Mouse (Mus musculus) liver, embryonic 14.5 days (tissue): ENCODE results near the gene 9430038I01Rik. TPM values are rescaled to one million over a fixed set of nuclear protein-coding genes. Genes with fewer than 3 reads are reported as not detected.

Experiments
- ATAC-seq: fragments of 200-750 bp; cut with Nextera tagmentation; 2 replicates; pipeline ENCODE4 v1.8.0; 2017; ENCODE audit warnings: moderate number of reproducible peaks, mild to moderate bottlenecking, moderate library complexity; ENCODE audit not compliant: insufficient read depth
- DNase-seq, 3 experiments: peaks; one replicate each; pipeline ENCODE4 v3.0.0-alpha.2; 2012 to 2013; ENCODE audit warnings: low read depth in 3 of 3, low spot score in 3 of 3
- H3K27ac ChIP-seq: fragments of 300-500 bp; sonication (generic); 2 replicates; pipeline ENCODE4 v1.5.1; 2014; ENCODE audit warnings: moderate library complexity, mild to moderate bottlenecking, control low read depth, inconsistent platforms
- H3K27me3 ChIP-seq: fragments of 300-500 bp; sonication (generic); 2 replicates; pipeline ENCODE4 v1.6.1; 2014; ENCODE audit warnings: mild to moderate bottlenecking, low read length, moderate library complexity; ENCODE audit not compliant: control insufficient read depth, insufficient read depth
- H3K36me3 ChIP-seq: fragments of 300-500 bp; sonication (generic); replicated peaks from 2 replicates; pipeline ENCODE4 v1.6.1; 2014; ENCODE audit warnings: low read depth; ENCODE audit not compliant: control insufficient read depth, insufficient read depth
- H3K4me1 ChIP-seq, 2 experiments: fragments of 200-500 bp in 1 of 2; fragments of 300-500 bp in 1 of 2; sonication (generic) in 1 of 2; replicated peaks; 2 replicates each; pipeline ENCODE4 v1.6.1; 2012 to 2014; ENCODE audit warnings: antibody characterized with exemption in 1 of 2, inconsistent platforms in 1 of 2, low read length in 1 of 2; ENCODE audit not compliant: control insufficient read depth in 2 of 2, insufficient read depth in 2 of 2
- H3K4me2 ChIP-seq: fragments of 300-500 bp; sonication (generic); 2 replicates; pipeline ENCODE4 v1.6.1; 2014; ENCODE audit warnings: low read depth, mild to moderate bottlenecking, control low read depth, moderate library complexity
- H3K4me3 ChIP-seq, 2 experiments: fragments of 200-500 bp in 1 of 2; fragments of 300-500 bp in 1 of 2; sonication (generic) in 1 of 2; 2 replicates each; pipeline ENCODE4 v1.5.1; 2012 to 2014; ENCODE audit warnings: low read depth in 2 of 2, low read length in 2 of 2, mild to moderate bottlenecking in 2 of 2, control low read depth in 1 of 2, inconsistent platforms in 1 of 2, moderate library complexity in 1 of 2; ENCODE audit not compliant: insufficient read depth in 1 of 2
- H3K9ac ChIP-seq: fragments of 300-500 bp; sonication (generic); replicated peaks from 2 replicates; pipeline ENCODE4 v1.6.1; 2014; ENCODE audit warnings: mild to moderate bottlenecking, control low read depth, moderate library complexity
- H3K9me3 ChIP-seq: fragments of 300-500 bp; sonication (generic); 2 replicates; pipeline ENCODE4 v1.6.1; 2016; ENCODE audit warnings: low read length, mixed read lengths; ENCODE audit not compliant: control insufficient read depth
- CTCF ChIP-seq: IDR thresholded peaks from 2 replicates; pipeline ENCODE4 v1.5.1; 2016; ENCODE audit warnings: antibody characterized with exemption, low read depth, control low read depth
- EP300 ChIP-seq: IDR thresholded peaks from 2 replicates; pipeline ENCODE4 v1.6.1; 2016; ENCODE audit warnings: antibody characterized with exemption, low read depth
- WGBS: fragments of 180-500 bp; shearing (Covaris S2); extraction: QIAGEN DNeasy Blood & Tissue Kit; methylation state at CpG from one replicate; pipeline ENCODE4 v1.1.7; 2014; ENCODE audit not compliant: insufficient replicate concordance; 5-methylcytosine and 5-hydroxymethylcytosine counted together
- polyA plus RNA-seq, 2 experiments: library from polyadenylated mRNA; depleted of rRNA in 1 of 2; stranded (reverse) in 1 of 2; unstranded in 1 of 2; fragments of >200 nt; fragmentation: Nextera tagmentation in 1 of 2; extraction: Ambion mirVana in 1 of 2; gene quantifications; 2 replicates each; pipeline versions ENCODE4 v1.2.1 to v1.2.3; 2012 to 2014

The 9430038I01Rik gene
- polyA plus RNA-seq, 2 experiments, result 4.3 to 7.1 TPM

GRCm38 (mm10) chr7:137397361-137397910 is 13.1 kb downstream of the 9430038I01Rik start:
- Histone ChIP-seq H3K9me3 (no peaks in the 10 kb centered on the region), H3K27ac (no peak overlapping the region), H3K36me3 (no peaks in the 10 kb centered on the region), H3K9ac (no peak overlapping the region), H3K4me3 (no peak overlapping the region), H3K4me1 (no peaks in the 10 kb centered on the region), H3K27me3 (no peaks in the 10 kb centered on the region), H3K4me2 (no peak overlapping the region)
- ATAC-seq (no peak), DNase-seq (no peak)
- no peak for TF ChIP-seq CTCF
- TF ChIP-seq EP300, result no peak
- WGBS, result 77% methylated on average over 8 of the region's 8 CpGs

GRCm38 (mm10) chr7:137395421-137395820 is 15.1 kb downstream of the 9430038I01Rik start:
- Histone ChIP-seq H3K36me3 (no peaks in the 10 kb centered on the region), H3K4me1 (no peaks in the 10 kb centered on the region), H3K27me3 (no peaks in the 10 kb centered on the region), H3K27ac (no peak overlapping the region), H3K9ac (no peak overlapping the region), H3K4me3 (no peak overlapping the region), H3K9me3 (no peaks in the 10 kb centered on the region), H3K4me2 (no peak overlapping the region)
- no peak for DNase-seq
- TF ChIP-seq CTCF (no peak), EP300 (no peak)
- ATAC-seq, result no peak
- WGBS, result 72% methylated on average over 4 of the region's 4 CpGs

- no peak overlapping the region for H3K4me3 ChIP-seq
- no peaks in the 10 kb centered on the region for H3K4me1 ChIP-seq
- no peaks in the 10 kb centered on the region for H3K9me3 ChIP-seq
- no peak overlapping the region for H3K4me2 ChIP-seq
- no peaks in the 10 kb centered on the region for H3K36me3 ChIP-seq
- no peak for TF ChIP-seq CTCF
- TF ChIP-seq EP300, result no peak
- no peak overlapping the region for H3K27ac ChIP-seq
- ATAC-seq, result no peak
- no peaks in the 10 kb centered on the region for H3K27me3 ChIP-seq
- no peak for DNase-seq
- H3K9ac ChIP-seq, result no peak overlapping the region
- 75% methylated on average over 5 of the region's 5 CpGs for WGBS
Measured at GRCm38 (mm10) chr7:137387863-137388262, 22.7 kb downstream of the 9430038I01Rik start.

GRCm38 (mm10) chr7:137374996-137375395 is 35.6 kb downstream of the 9430038I01Rik start:
- Histone ChIP-seq H3K4me1 (no peaks in the 10 kb centered on the region), H3K9me3 (no peaks in the 10 kb centered on the region), H3K4me2 (no peak overlapping the region), H3K9ac (no peak overlapping the region), H3K36me3 (no peaks in the 10 kb centered on the region), H3K4me3 (no peak overlapping the region), H3K27me3 (no peaks in the 10 kb centered on the region), H3K27ac (no peak overlapping the region)
- TF ChIP-seq EP300, result no peak
- 75% methylated on average over 7 of the region's 7 CpGs for WGBS
- ATAC-seq (no peak), DNase-seq (no peak)

- ATAC-seq (no peak), DNase-seq (no peak)
- Histone ChIP-seq H3K27ac (no peak overlapping the region), H3K4me3 (no peak overlapping the region), H3K27me3 (no peaks in the 10 kb centered on the region), H3K4me2 (no peak overlapping the region), H3K36me3 (no peaks in the 10 kb centered on the region), H3K4me1 (no peaks in the 10 kb centered on the region), H3K9me3 (no peaks in the 10 kb centered on the region), H3K9ac (no peak overlapping the region)
- TF ChIP-seq EP300 (no peak), CTCF (no peak)
- 34% methylated on average over 4 of the region's 4 CpGs for WGBS
Measured at GRCm38 (mm10) chr7:137371770-137372169, 38.8 kb downstream of the 9430038I01Rik start.
